Mouse (Mus musculus) stomach, embryonic 16.5 days (tissue): Measurements from ENCODE around the gene Nuak2. TPM values are rescaled to one million over a fixed set of nuclear protein-coding genes. Genes with fewer than 3 reads are reported as not detected.
A peak's percentile ranks its signal among the peaks of the same experiment; 100 is the strongest.

Experiments used
- ATAC-seq: fragments of 200-750 bp; cut with Nextera tagmentation; 2 replicates; pipeline ENCODE4 v1.8.0; 2017; ENCODE audit warnings: moderate number of reproducible peaks, moderate TSS enrichment; ENCODE audit not compliant: insufficient read depth, low FRiP score
- H3K27ac ChIP-seq: fragments of 300-500 bp; sonication (generic); 2 replicates; pipeline ENCODE4 v1.5.1; 2014; ENCODE audit warnings: low read length
- H3K27me3 ChIP-seq: fragments of 300-500 bp; sonication (generic); 2 replicates; pipeline ENCODE4 v1.6.1; 2014; ENCODE audit warnings: low read length, control low read depth, mixed read lengths; ENCODE audit not compliant: control insufficient read depth, insufficient read depth
- H3K36me3 ChIP-seq: fragments of 300-500 bp; sonication (generic); 2 replicates; pipeline ENCODE4 v1.6.1; 2014; ENCODE audit warnings: low read length; ENCODE audit not compliant: control insufficient read depth, insufficient read depth
- H3K4me1 ChIP-seq: fragments of 300-500 bp; sonication (generic); 2 replicates; pipeline ENCODE4 v1.6.1; 2014; ENCODE audit warnings: low read length, control low read depth, mixed read lengths; ENCODE audit not compliant: control insufficient read depth, insufficient read depth
- H3K4me2 ChIP-seq: fragments of 300-500 bp; sonication (generic); 2 replicates; pipeline ENCODE4 v1.6.1; 2014; ENCODE audit warnings: low read depth, low read length, mixed read lengths
- H3K4me3 ChIP-seq: fragments of 300-500 bp; sonication (generic); replicated peaks from 2 replicates; pipeline ENCODE4 v1.5.1; 2014; ENCODE audit warnings: mild to moderate bottlenecking, low read length
- H3K9ac ChIP-seq: fragments of 300-500 bp; sonication (generic); 2 replicates; pipeline ENCODE4 v1.6.1; 2014; ENCODE audit warnings: low read length
- H3K9me3 ChIP-seq: fragments of 300-500 bp; sonication (generic); replicated peaks from 2 replicates; pipeline ENCODE4 v1.6.1; 2016; ENCODE audit warnings: low read length, control low read depth; ENCODE audit not compliant: control insufficient read depth
- WGBS: fragments of 180-500 bp; shearing (Covaris S2); extraction: QIAGEN DNeasy Blood & Tissue Kit; methylation state at CpG from one replicate; pipeline ENCODE4 v1.1.7; 2014; 5-methylcytosine and 5-hydroxymethylcytosine counted together
- polyA plus RNA-seq: library from polyadenylated mRNA; unstranded; fragments of >200 nt; fragmentation: Nextera tagmentation; extraction: Ambion mirVana; gene quantifications from 2 replicates; pipeline ENCODE4 v1.2.1, GENCODE M21; 2015

Gene Nuak2
- polyA plus RNA-seq, 1 experiment from 2014 or later, result 6.9 TPM

- Histone ChIP-seq H3K9ac (no peak overlapping the region), H3K4me3 (no peak overlapping the region), H3K4me1 (peaks cover 22% of the 10 kb centered on the region), H3K27ac (peak overlapping the region; percentile 30; the same call in 1 of the 2 replicates), H3K4me2 (no peak overlapping the region), H3K9me3 (no peaks in the 10 kb centered on the region), H3K27me3 (no peaks in the 10 kb centered on the region), H3K36me3 (no peaks in the 10 kb centered on the region)
- WGBS, result 28% methylated on average over 7 of the region's 8 CpGs
- ATAC-seq, result no peak
Observed at GRCm38 (mm10) chr1:132338027-132338660, 22.2 kb downstream of the Nuak2 start.

DNA sequence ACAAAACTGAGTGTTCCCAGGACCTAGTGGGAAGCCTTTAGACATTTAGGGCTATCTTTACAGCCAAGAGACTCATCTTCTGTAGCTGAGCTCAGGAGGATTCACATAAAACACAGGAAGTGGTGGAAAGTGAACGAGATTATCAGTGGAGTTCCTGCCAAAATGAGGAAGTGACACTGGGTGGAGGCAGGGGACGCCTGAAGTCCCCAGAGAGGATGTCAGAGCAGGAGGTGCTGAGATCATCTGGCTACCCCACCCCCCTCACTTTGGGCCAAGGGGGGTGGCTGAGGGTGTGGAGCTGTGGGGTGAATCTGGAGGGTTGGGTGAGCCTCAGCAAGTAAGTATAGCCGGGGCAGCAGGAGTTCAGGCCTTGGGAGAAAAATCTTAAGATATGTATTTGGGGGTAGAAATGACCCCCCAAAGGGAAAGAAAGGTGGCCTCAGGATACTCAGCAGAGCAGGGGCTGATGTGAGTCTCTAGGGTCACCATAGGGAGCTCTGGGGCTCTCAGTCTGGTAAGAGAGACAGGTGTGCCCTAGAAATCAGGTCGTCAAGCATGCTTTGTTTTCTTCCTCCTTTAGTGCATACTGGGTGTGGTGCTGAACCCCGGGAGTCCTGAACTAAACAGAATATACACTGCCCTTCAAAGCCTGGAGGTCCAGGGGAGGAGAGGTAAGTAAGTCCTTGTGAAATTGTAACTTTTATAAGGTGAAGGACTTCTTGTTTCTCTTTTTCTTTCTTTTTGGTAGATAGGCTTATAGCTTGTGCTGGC, 26.0 kb downstream of the Nuak2 start:
- no peak overlapping the region for H3K4me3 ChIP-seq
- no peak for ATAC-seq
- H3K9me3 ChIP-seq, result no peaks in the 10 kb centered on the region
- 33% methylated on average over 5 of the region's 5 CpGs for WGBS
- H3K27me3 ChIP-seq, result no peaks in the 10 kb centered on the region
- H3K4me1 ChIP-seq, result peaks cover 12% of the 10 kb centered on the region; the same call in 1 of the 2 replicates
- no peaks in the 10 kb centered on the region for H3K36me3 ChIP-seq
- H3K9ac ChIP-seq, result no peak overlapping the region
- no peak overlapping the region for H3K4me2 ChIP-seq
- H3K27ac ChIP-seq, result no peak overlapping the region

- no peak overlapping the region for H3K4me2 ChIP-seq
- no peaks in the 10 kb centered on the region for H3K36me3 ChIP-seq
- H3K9ac ChIP-seq, result no peak overlapping the region
- H3K4me1 ChIP-seq, result peaks cover 12% of the 10 kb centered on the region; the same call in 1 of the 2 replicates
- H3K27me3 ChIP-seq, result no peaks in the 10 kb centered on the region
- no peak for ATAC-seq
- 54% methylated on average over 3 of the region's 3 CpGs for WGBS
- H3K9me3 ChIP-seq, result no peaks in the 10 kb centered on the region
- H3K27ac ChIP-seq, result no peak overlapping the region
- H3K4me3 ChIP-seq, result no peak overlapping the region
Observed at GRCm38 (mm10) chr1:132342518-132342917, 26.6 kb downstream of the Nuak2 start.

- H3K27ac ChIP-seq, result no peak overlapping the region
- H3K36me3 ChIP-seq, result no peaks in the 10 kb centered on the region
- no peak overlapping the region for H3K9ac ChIP-seq
- WGBS, result 89% methylated on average over 2 of the region's 2 CpGs
- H3K27me3 ChIP-seq, result no peaks in the 10 kb centered on the region
- H3K4me2 ChIP-seq, result no peak overlapping the region
- ATAC-seq, result no peak
- peaks cover 12% of the 10 kb centered on the region; the same call in 1 of the 2 replicates for H3K4me1 ChIP-seq
- no peaks in the 10 kb centered on the region for H3K9me3 ChIP-seq
- H3K4me3 ChIP-seq, result no peak overlapping the region
Observed at GRCm38 (mm10) chr1:132343191-132343590, 27.3 kb downstream of the Nuak2 start.

DNA sequence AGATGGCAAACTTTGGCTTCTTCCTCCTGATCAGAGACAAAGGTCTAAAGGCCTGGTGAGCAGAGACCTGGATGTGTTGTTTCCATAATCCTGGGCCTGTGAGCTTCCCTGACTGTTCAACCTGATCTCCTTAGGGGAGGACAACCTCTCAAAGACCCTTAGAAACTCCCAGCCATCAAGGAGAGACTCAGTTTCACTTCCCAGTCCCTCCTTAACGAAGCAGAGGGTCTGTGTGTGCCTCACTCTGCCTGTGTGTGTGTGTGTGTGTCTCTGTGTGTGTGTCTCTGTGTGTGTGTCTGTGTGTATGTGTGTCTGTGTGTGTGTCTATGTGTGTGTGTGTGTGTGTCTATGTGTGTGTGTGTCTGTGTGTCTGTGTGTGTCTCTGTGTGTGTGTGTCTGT, 27.7 kb downstream of the Nuak2 start:
- Histone ChIP-seq H3K36me3 (no peaks in the 10 kb centered on the region), H3K4me3 (no peak overlapping the region), H3K27ac (no peak overlapping the region), H3K9ac (no peak overlapping the region), H3K9me3 (no peaks in the 10 kb centered on the region), H3K4me1 (peaks cover 12% of the 10 kb centered on the region; the same call in 1 of the 2 replicates), H3K27me3 (no peaks in the 10 kb centered on the region), H3K4me2 (no peak overlapping the region)
- no peak for ATAC-seq
- 92% methylated on average over 1 of the region's 1 CpGs for WGBS

DNA sequence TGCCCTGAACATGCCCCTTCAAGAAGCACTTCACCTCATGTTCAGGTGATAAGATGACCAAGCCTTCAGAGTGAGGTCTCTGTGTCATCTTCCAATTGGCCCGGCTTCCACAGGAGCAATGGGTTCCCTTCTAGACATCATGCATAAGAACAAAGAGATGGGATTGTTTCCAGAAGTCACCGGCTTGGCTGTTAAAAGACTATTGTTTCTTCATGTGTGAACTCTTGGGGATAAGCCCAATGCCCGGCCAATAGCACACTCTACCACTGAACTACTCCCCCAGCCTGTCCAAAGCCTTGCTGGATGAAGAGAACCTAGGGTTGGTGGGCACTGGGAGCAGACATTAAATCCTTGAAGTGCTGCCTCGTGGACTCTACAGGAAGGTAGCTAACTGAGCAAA, 29.6 kb downstream of the Nuak2 start:
- Histone ChIP-seq H3K9ac (no peak overlapping the region), H3K4me1 (peaks cover 12% of the 10 kb centered on the region; the same call in 1 of the 2 replicates), H3K9me3 (no peaks in the 10 kb centered on the region), H3K27ac (peak overlapping the region; percentile 84), H3K4me3 (no peak overlapping the region), H3K27me3 (no peaks in the 10 kb centered on the region), H3K36me3 (no peaks in the 10 kb centered on the region), H3K4me2 (no peak overlapping the region)
- 78% methylated on average over 4 of the region's 4 CpGs for WGBS
- ATAC-seq, result no peak

DNA sequence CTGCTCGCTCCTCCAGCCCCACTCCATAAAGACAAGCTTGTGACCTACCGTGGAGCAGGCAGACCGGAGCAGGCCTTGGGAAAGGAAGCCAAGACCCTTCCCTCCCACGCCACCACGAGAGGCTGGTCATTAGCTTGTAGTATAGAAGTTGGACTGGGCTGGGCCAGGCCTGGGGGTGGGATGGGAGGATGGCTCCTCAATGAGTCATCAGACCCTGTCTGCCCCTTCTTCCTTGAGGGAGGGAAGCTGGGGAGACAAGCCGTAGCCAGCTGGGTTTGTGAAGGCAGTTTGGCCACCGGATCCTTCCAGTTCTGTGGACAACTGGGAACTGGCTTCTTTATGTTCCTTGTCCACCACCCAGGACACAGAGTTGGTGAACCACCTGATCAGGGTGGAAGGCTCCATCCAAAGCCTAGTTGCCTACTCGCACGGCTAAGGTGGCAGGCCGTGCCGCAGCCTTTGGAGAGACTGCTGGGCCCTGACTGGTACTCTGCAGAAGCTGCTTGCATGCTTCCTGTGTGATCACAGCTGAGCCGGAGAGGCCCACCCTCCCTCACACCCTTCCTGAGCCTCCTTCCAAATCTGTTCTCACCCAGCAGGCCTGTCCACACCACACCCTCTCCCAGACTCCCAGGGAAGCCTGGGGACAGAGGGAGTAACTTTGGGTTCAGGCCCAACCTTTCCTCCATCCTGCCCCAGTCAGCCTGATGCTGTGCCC, 30.4 kb downstream of the Nuak2 start:
- Histone ChIP-seq H3K9ac (0 out of 2 replicates have a peak overlapping the region, but pooled peaks have one; percentile 7), H3K27ac (peak overlapping the region; percentile 84)
- WGBS, result 53% methylated on average over 12 of the region's 12 CpGs

GRCm38 (mm10) chr1:132346951-132347350, 31.0 kb downstream of the Nuak2 start:
- no peaks in the 10 kb centered on the region for H3K27me3 ChIP-seq
- no peak overlapping the region for H3K4me2 ChIP-seq
- no peaks in the 10 kb centered on the region for H3K36me3 ChIP-seq
- H3K4me3 ChIP-seq, result no peak overlapping the region
- peaks cover 12% of the 10 kb centered on the region; the same call in 1 of the 2 replicates for H3K4me1 ChIP-seq
- no peak for ATAC-seq
- H3K9me3 ChIP-seq, result no peaks in the 10 kb centered on the region
- H3K9ac ChIP-seq, result no peak overlapping the region
- H3K27ac ChIP-seq, result peak overlapping the region; percentile 84

More for the DNA sequence above, 30.4 kb downstream of the Nuak2 start:
- H3K9me3 ChIP-seq, result no peaks in the 10 kb centered on the region
- H3K4me2 ChIP-seq, result peak overlapping the region; percentile 3; the same call in 1 of the 2 replicates
- ATAC-seq, result peak; percentile 80
- H3K4me3 ChIP-seq, result no peak overlapping the region
- H3K4me1 ChIP-seq, result peaks cover 12% of the 10 kb centered on the region; the same call in 1 of the 2 replicates
- H3K36me3 ChIP-seq, result no peaks in the 10 kb centered on the region
- no peaks in the 10 kb centered on the region for H3K27me3 ChIP-seq

DNA sequence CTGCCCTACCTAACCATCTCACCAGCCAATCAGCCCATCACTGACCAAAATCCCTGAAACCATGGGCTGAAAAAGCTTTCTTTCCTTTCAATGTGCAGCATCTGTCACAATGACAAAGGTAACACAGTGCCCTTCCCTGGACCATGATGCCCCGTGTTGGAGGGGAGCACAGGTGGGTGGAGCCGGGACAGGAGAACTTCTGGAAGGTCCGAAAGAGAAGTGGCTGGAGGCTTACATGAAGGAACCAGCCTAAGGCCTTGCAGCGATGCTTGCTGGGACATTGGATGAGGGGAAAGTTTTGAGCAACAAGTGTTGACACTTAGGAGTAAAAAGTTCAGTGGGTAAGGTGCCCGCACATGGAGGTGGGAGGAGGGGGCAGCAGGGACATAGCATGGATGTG, 32.5 kb downstream of the Nuak2 start:
- H3K9me3 ChIP-seq, result no peaks in the 10 kb centered on the region
- no peak overlapping the region for H3K27ac ChIP-seq
- 79% methylated on average over 5 of the region's 5 CpGs for WGBS
- H3K4me1 ChIP-seq, result peaks cover 12% of the 10 kb centered on the region; the same call in 1 of the 2 replicates
- no peak overlapping the region for H3K4me2 ChIP-seq
- no peaks in the 10 kb centered on the region for H3K36me3 ChIP-seq
- no peak overlapping the region for H3K9ac ChIP-seq
- H3K27me3 ChIP-seq, result no peaks in the 10 kb centered on the region
- no peak for ATAC-seq
- no peak overlapping the region for H3K4me3 ChIP-seq
